Mouse (Mus musculus) heart, adult 2 months (tissue): ENCODE results near the gene Fgfr2. TPM values are rescaled to one million over a fixed set of nuclear protein-coding genes. Genes with fewer than 3 reads are reported as not detected.

Source experiments
- DNase-seq, 2 experiments: peaks; one replicate each; pipeline ENCODE4 v3.0.0; 2021
- H3K27ac ChIP-seq: fragments of 200-600 bp; 2 replicates; pipeline ENCODE4 v1.8.1; 2022
- H3K27me3 ChIP-seq: fragments of 200-500 bp; 2 replicates; pipeline ENCODE4 v1.6.1; 2012; ENCODE audit warnings: mild to moderate bottlenecking, low read length, inconsistent platforms, mixed read lengths; ENCODE audit not compliant: control insufficient read depth, insufficient read depth
- H3K36me3 ChIP-seq: fragments of 200-500 bp; 2 replicates; pipeline ENCODE4 v1.6.1; 2012; ENCODE audit warnings: low read length, inconsistent platforms; ENCODE audit not compliant: control insufficient read depth, insufficient read depth
- H3K4me1 ChIP-seq: fragments of 200-500 bp; 2 replicates; pipeline ENCODE4 v1.6.1; 2011; ENCODE audit warnings: low read length; ENCODE audit not compliant: control insufficient read depth, insufficient read depth
- H3K4me3 ChIP-seq: fragments of 200-600 bp; 2 replicates; pipeline ENCODE4 v1.8.1; 2022
- H3K79me2 ChIP-seq: fragments of 200-500 bp; replicated peaks from 2 replicates; pipeline ENCODE4 v1.6.1; 2012; ENCODE audit warnings: mild to moderate bottlenecking, inconsistent platforms, low read length, moderate library complexity, mixed read lengths; ENCODE audit not compliant: control insufficient read depth, insufficient read depth
- H3K9ac ChIP-seq: fragments of 200-500 bp; 2 replicates; pipeline ENCODE4 v1.6.1; 2012; ENCODE audit warnings: low read depth, mild to moderate bottlenecking, control low read depth, inconsistent platforms, low read length, mixed read lengths
- CTCF ChIP-seq: fragments of 200-600 bp; IDR thresholded peaks from 2 replicates; pipeline ENCODE4 v1.8.1; 2022; ENCODE audit warnings: antibody characterized with exemption, mild to moderate bottlenecking, moderate library complexity
- EP300 ChIP-seq: fragments of 200-500 bp; IDR thresholded peaks from 2 replicates; pipeline ENCODE4 v1.6.1; 2011; ENCODE audit warnings: low read depth, low read length, control low read depth; ENCODE audit not compliant: insufficient read depth
- POLR2A ChIP-seq: fragments of 200-500 bp; IDR thresholded peaks from 2 replicates; pipeline ENCODE4 v1.6.1; 2011; ENCODE audit warnings: mild to moderate bottlenecking, low read depth, low read length, control low read depth; ENCODE audit not compliant: insufficient read depth
- WGBS: fragments of 180-500 bp; shearing (Covaris S2); methylation state at CpG from one replicate; pipeline ENCODE4 v1.1.7; 2018; 5-methylcytosine and 5-hydroxymethylcytosine counted together
- intact Hi-C: fragments of 180-260 bp; cut with DNase I; formaldehyde crosslinking; loops from one replicate; pipeline ENCODE4 v1.15.1; 2025
- polyA plus RNA-seq: library from polyadenylated mRNA; depleted of rRNA; stranded (reverse); fragments of >200 nt; gene quantifications from 2 replicates; pipeline ENCODE4 v1.2.3, GENCODE M21; 2012
- total RNA-seq, 2 experiments: library from RNA; stranded (reverse); gene quantifications; 2 replicates each; pipeline ENCODE4 v1.2.3; 2021

The Fgfr2 gene
- total and polyA plus RNA-seq, 3 experiments = 1.1 to 2.0 (median 1.3) TPM

- no peak for DNase-seq
- Histone ChIP-seq H3K36me3 (no peaks in the 10 kb centered on the region), H3K4me3 (no peak overlapping the region), H3K9ac (no peak overlapping the region), H3K27me3 (no peaks in the 10 kb centered on the region), H3K4me1 (no peaks in the 10 kb centered on the region), H3K27ac (no peak overlapping the region), H3K79me2 (no peaks in the 10 kb centered on the region)
- no peak for TF ChIP-seq CTCF
- no peak for TF ChIP-seq POLR2A
- no peak for TF ChIP-seq EP300
- WGBS = 47% methylated on average over 2 of the region's 2 CpGs
- intact Hi-C loops = loop anchor here (5.0 kb wide), 1 partner anchor 40 kb away; no protein-coding TSS in a partner anchor
These were observed 2086.1 kb downstream of the Fgfr2 start for GRCm38 (mm10) chr7:131037083-131037482.

GRCm38 (mm10) chr7:131036396-131036795 is 2086.8 kb downstream of the Fgfr2 start:
- no peak overlapping the region for H3K9ac ChIP-seq
- H3K79me2 ChIP-seq = no peaks in the 10 kb centered on the region
- no peaks in the 10 kb centered on the region for H3K36me3 ChIP-seq
- DNase-seq = no peak
- no peak for TF ChIP-seq POLR2A
- no peak for TF ChIP-seq CTCF
- no peak for TF ChIP-seq EP300
- H3K4me1 ChIP-seq = no peaks in the 10 kb centered on the region
- intact Hi-C loops = loop anchor here (5.0 kb wide), 1 partner anchor 39 kb away; no protein-coding TSS in a partner anchor
- no peaks in the 10 kb centered on the region for H3K27me3 ChIP-seq
- 59% methylated on average over 3 of the region's 3 CpGs for WGBS
- no peak overlapping the region for H3K27ac ChIP-seq
- H3K4me3 ChIP-seq = no peak overlapping the region

- intact Hi-C loops = no loop called here
- DNase-seq = no peak
- Histone ChIP-seq H3K36me3 (no peaks in the 10 kb centered on the region), H3K27me3 (no peaks in the 10 kb centered on the region), H3K4me1 (no peaks in the 10 kb centered on the region), H3K27ac (no peak within 1 kb of the TSS), H3K79me2 (no peaks in the 10 kb centered on the region), H3K9ac (no peak within 1 kb of the TSS), H3K4me3 (no peak within 1 kb of the TSS)
- WGBS = 75% methylated on average over 5 of the region's 5 CpGs
- TF ChIP-seq EP300 = no peak
- no peak for TF ChIP-seq CTCF
- no peak for TF ChIP-seq POLR2A
These were observed 2091.4 kb downstream of the Fgfr2 start, which contains the start of gene Dmbt1 for GRCm38 (mm10) chr7:131031755-131032154. TSS of gene Dmbt1 (plus strand) at chr7:131032053.

- Histone ChIP-seq H3K4me1 (peaks cover 1% of the 10 kb centered on the region), H3K36me3 (no peaks in the 10 kb centered on the region), H3K9ac (no peak overlapping the region), H3K4me3 (no peak overlapping the region), H3K79me2 (no peaks in the 10 kb centered on the region), H3K27me3 (no peaks in the 10 kb centered on the region), H3K27ac (no peak overlapping the region)
- whole genome bisulfite sequencing = 81% methylated on average over 1 of the region's 1 CpGs
- intact Hi-C loops = no loop called here
- DNase-seq = no peak
- no peak for TF ChIP-seq POLR2A
- TF ChIP-seq CTCF = no peak
- no peak for TF ChIP-seq EP300
These were observed 2095.6 kb downstream of the Fgfr2 start for GRCm38 (mm10) chr7:131027557-131027956.

- no peaks in the 10 kb centered on the region for H3K27me3 ChIP-seq
- H3K27ac ChIP-seq = no peak overlapping the region
- no peak for DNase-seq
- H3K4me1 ChIP-seq = peaks cover 1% of the 10 kb centered on the region
- H3K36me3 ChIP-seq = no peaks in the 10 kb centered on the region
- H3K9ac ChIP-seq = no peak overlapping the region
- no peak overlapping the region for H3K4me3 ChIP-seq
- TF ChIP-seq POLR2A (no peak), EP300 (no peak), CTCF (no peak)
- no peaks in the 10 kb centered on the region for H3K79me2 ChIP-seq
- 25% methylated on average over 1 of the region's 1 CpGs for WGBS
- intact Hi-C loops = no loop called here
These were observed 2098.3 kb downstream of the Fgfr2 start for GRCm38 (mm10) chr7:131024807-131025206.

GRCm38 (mm10) chr7:131019181-131019580 is 2104.0 kb downstream of the Fgfr2 start:
- H3K27ac ChIP-seq = no peak overlapping the region
- intact Hi-C loops = no loop called here
- H3K27me3 ChIP-seq = no peaks in the 10 kb centered on the region
- 78% methylated on average over 2 of the region's 2 CpGs for WGBS
- no peak overlapping the region for H3K9ac ChIP-seq
- no peak for TF ChIP-seq EP300
- TF ChIP-seq POLR2A = no peak
- TF ChIP-seq CTCF = no peak
- no peaks in the 10 kb centered on the region for H3K4me1 ChIP-seq
- H3K36me3 ChIP-seq = no peaks in the 10 kb centered on the region
- DNase-seq = no peak
- no peaks in the 10 kb centered on the region for H3K79me2 ChIP-seq
- H3K4me3 ChIP-seq = no peak overlapping the region
